18 mouse cellular contexts compared by ENCODE assay signal in genomic region chr12:14082771-14083170, GRCm38 (mm10).
DNase-seq lines count a peak whose midpoint lies in the region; ATAC-seq and TF ChIP-seq lines count a peak whose summit lies in the region.
"Had no signal": no experiment of that assay in that cellular context is flagged by ENCODE, and none has a peak within 500 bp of the region (broad histone marks: within the 10 kb centered on the region; RNA-seq: fewer than 3 reads in every experiment).

No protein-coding gene starts in this region.

- 77% methylated on average over 3 of the region's 3 CpGs for WGBS in midbrain, postnatal 0 days
- 84% methylated on average over 3 of the region's 3 CpGs for WGBS in midbrain, embryonic 14.5 days
- WGBS in lung, postnatal 0 days = 78% methylated on average over 3 of the region's 3 CpGs

- H3K27me3 ChIP-seq in midbrain, postnatal 0 days (ENCODE audit: insufficient read depth, low read length) = no peaks in the 10 kb centered on the region
- H3K27me3 ChIP-seq in midbrain, embryonic 14.5 days (ENCODE audit: control insufficient read depth, insufficient read depth, low read length) = no peaks in the 10 kb centered on the region
- H3K27me3 ChIP-seq in lung, postnatal 0 days (replicated peaks; ENCODE audit: insufficient read depth, low read length) = no peaks in the 10 kb centered on the region
- H3K27me3 ChIP-seq: hindbrain, embryonic 13.5 days; limb, embryonic 12.5 days; stomach, embryonic 15.5 days had no signal

- no peaks in the 10 kb centered on the region for H3K4me1 ChIP-seq in midbrain, postnatal 0 days (ENCODE audit: insufficient read depth, low read length)
- H3K4me1 ChIP-seq in midbrain, embryonic 14.5 days (ENCODE audit: control insufficient read depth, insufficient read depth, low read length) = no peaks in the 10 kb centered on the region
- H3K4me1 ChIP-seq in lung, postnatal 0 days (ENCODE audit: insufficient read depth, low read depth, low read length) = no peaks in the 10 kb centered on the region
- H3K4me1 ChIP-seq: embryonic facial prominence, embryonic 10.5 days; hindbrain, embryonic 13.5 days; limb, embryonic 12.5 days; stomach, embryonic 15.5 days had no signal

- H3K4me2 ChIP-seq in midbrain, postnatal 0 days (ENCODE audit: low read depth, low read length, poor library complexity, severe bottlenecking) = no peak overlapping the region
- H3K4me2 ChIP-seq in midbrain, embryonic 14.5 days (ENCODE audit: low read length) = no peak overlapping the region
- no peak overlapping the region for H3K4me2 ChIP-seq in lung, postnatal 0 days (replicated peaks; ENCODE audit: low read depth, low read length)
- H3K4me2 ChIP-seq: hindbrain, embryonic 13.5 days; limb, embryonic 12.5 days; stomach, embryonic 15.5 days had no signal

- no peak overlapping the region for H3K9ac ChIP-seq in midbrain, postnatal 0 days (replicated peaks; ENCODE audit: low read length, poor library complexity, severe bottlenecking)
- H3K9ac ChIP-seq in midbrain, embryonic 14.5 days (replicated peaks; ENCODE audit: low read length) = no peak overlapping the region
- H3K9ac ChIP-seq in lung, postnatal 0 days (replicated peaks; ENCODE audit: low read depth) = no peak overlapping the region
- H3K9ac ChIP-seq: hindbrain, embryonic 13.5 days; limb, embryonic 12.5 days; stomach, embryonic 15.5 days had no signal

- no peaks in the 10 kb centered on the region for H3K36me3 ChIP-seq in midbrain, postnatal 0 days (ENCODE audit: insufficient read depth, low read length)
- H3K36me3 ChIP-seq in midbrain, embryonic 14.5 days (ENCODE audit: control insufficient read depth, insufficient read depth, low read length) = no peaks in the 10 kb centered on the region
- H3K36me3 ChIP-seq in lung, postnatal 0 days (ENCODE audit: insufficient read depth, low read length) = no peaks in the 10 kb centered on the region
- H3K36me3 ChIP-seq: embryonic facial prominence, embryonic 10.5 days; hindbrain, embryonic 13.5 days; limb, embryonic 12.5 days; stomach, embryonic 15.5 days had no signal

- H3K27ac ChIP-seq in midbrain, postnatal 0 days (ENCODE audit: low read depth, low read length) = no peak overlapping the region
- H3K27ac ChIP-seq in midbrain, embryonic 14.5 days (replicated peaks; ENCODE audit: low read depth, low read length) = no peak overlapping the region
- H3K27ac ChIP-seq in lung, postnatal 0 days (ENCODE audit: low read length) = no peak overlapping the region
- H3K27ac ChIP-seq: embryonic facial prominence, embryonic 10.5 days; hindbrain, embryonic 13.5 days; limb, embryonic 12.5 days; stomach, embryonic 15.5 days had no signal

- DNase-seq in cerebellum, adult 8-10 months = no peak
- DNase-seq in midbrain, postnatal 0 days (ENCODE audit: low spot score) = peak; percentile 5
- no peak for DNase-seq in midbrain, embryonic 14.5 days
- peak; percentile 45 to 54 for DNase-seq in frontal cortex, postnatal 36 days (ENCODE audit: low spot score in 2 of 2)
- no peak for DNase-seq in lung, postnatal 0 days (ENCODE audit: low spot score)
- DNase-seq in retina, postnatal 1 day = no peak
- DNase-seq: adrenal gland, adult 8-10 months; heart, adult 11 months; kidney, postnatal 36 days; lung, adult 18-20 months; thymus, postnatal 14 days had no signal

- no peak for TF ChIP-seq EP300 in lung, postnatal 0 days (IDR thresholded peaks at IDR 0.05)

- ATAC-seq in cerebellum, adult (ENCODE audit: insufficient number of reproducible peaks, low FRiP score, low TSS enrichment) = peak; percentile 70; the same call in 1 of the 2 replicates
- ATAC-seq in midbrain, postnatal 0 days (ENCODE audit: low FRiP score) = no peak
- ATAC-seq in midbrain, embryonic 14.5 days (ENCODE audit: low FRiP score, low TSS enrichment) = no peak
- ATAC-seq in lung, postnatal 0 days = no peak
- no peak for ATAC-seq in CD4-positive, CD25-positive, alpha-beta regulatory T cell, adult 4 months
- ATAC-seq: intestine, embryonic 16.5 days had no signal

- H3K4me3 ChIP-seq in midbrain, postnatal 0 days (ENCODE audit: low read depth, low read length) = no peak overlapping the region
- no peak overlapping the region for H3K4me3 ChIP-seq in midbrain, embryonic 14.5 days (replicated peaks; ENCODE audit: low read depth, low read length)
- H3K4me3 ChIP-seq in lung, postnatal 0 days (ENCODE audit: low read depth, low read length) = no peak overlapping the region
- H3K4me3 ChIP-seq: embryonic facial prominence, embryonic 10.5 days; hindbrain, embryonic 13.5 days; limb, embryonic 12.5 days; stomach, embryonic 15.5 days had no signal

- no peaks in the 10 kb centered on the region for H3K9me3 ChIP-seq in midbrain, postnatal 0 days (ENCODE audit: low read length)
- no peaks in the 10 kb centered on the region for H3K9me3 ChIP-seq in midbrain, embryonic 14.5 days (ENCODE audit: control insufficient read depth, low read length)
- no peaks in the 10 kb centered on the region for H3K9me3 ChIP-seq in lung, postnatal 0 days (ENCODE audit: low read length)
- H3K9me3 ChIP-seq: embryonic facial prominence, embryonic 10.5 days; hindbrain, embryonic 13.5 days; limb, embryonic 12.5 days; stomach, embryonic 15.5 days had no signal

- TF ChIP-seq CTCF in midbrain, postnatal 0 days (IDR thresholded peaks at IDR 0.05) = no peak
- TF ChIP-seq CTCF in lung, postnatal 0 days (IDR thresholded peaks at IDR 0.05) = no peak

Comparison
In these comparisons a context has a peak if more than half of its experiments do, and no peak if none do; other contexts are left out.
1. DNase-seq: peak in midbrain, postnatal 0 days (single experiment) and frontal cortex, postnatal 36 days (2 of 2); none in cerebellum, adult 8-10 months (single experiment), midbrain, embryonic 14.5 days (single experiment), lung, postnatal 0 days (single experiment) and retina, postnatal 1 day (single experiment).